ENCODE assay signal across 8 mouse cellular contexts in the genomic region with DNA sequence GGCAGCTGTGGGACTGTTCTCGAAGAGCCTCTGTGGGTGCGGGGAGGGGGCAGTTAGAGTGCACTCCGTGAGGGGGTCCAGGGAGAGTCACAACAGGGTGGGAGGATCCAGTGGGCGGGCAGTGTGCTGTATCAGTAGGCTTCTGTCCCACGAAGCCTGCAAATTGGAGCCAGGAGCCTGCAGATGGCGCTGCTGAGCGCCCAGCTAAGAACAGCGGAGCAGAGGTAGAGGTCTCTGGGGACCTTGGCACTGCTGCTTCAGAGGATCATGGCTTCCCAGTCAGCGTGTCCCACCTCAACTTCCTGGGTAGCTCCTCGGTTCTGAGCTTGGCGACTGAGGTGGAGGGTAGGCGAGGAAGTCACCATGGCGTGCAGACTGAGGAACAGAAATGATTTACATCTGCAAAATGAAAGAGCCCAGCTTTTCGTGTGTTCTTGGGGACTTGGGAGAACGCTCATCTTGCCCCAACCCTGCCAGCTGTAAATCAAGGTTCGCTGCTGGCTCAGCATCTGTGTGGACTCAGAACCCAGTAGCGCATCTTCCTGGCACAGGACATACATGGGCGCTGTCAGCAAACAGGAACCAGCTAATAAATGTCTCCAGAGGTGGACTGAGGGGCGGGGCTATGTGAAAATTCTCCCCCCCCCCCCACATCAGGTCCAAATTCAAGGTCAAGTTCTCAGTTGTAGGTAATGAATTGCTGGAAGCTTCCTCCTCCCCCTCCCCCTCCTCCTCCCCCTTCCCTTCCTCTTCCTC. TPM values are rescaled to one million over a fixed set of nuclear protein-coding genes. Genes with fewer than 3 reads are reported as not detected.
DNase-seq lines count a peak whose midpoint lies in the region; ATAC-seq and TF ChIP-seq lines count a peak whose summit lies in the region.

No protein-coding gene starts in this region.

- no peaks in the 10 kb centered on the region for H3K4me1 ChIP-seq in lung, adult 2 months (ENCODE audit: control insufficient read depth, insufficient read depth, low read length)
- H3K4me1 ChIP-seq in cortical plate, adult 2 months (ENCODE audit: control insufficient read depth, insufficient read depth, low read length) = no peaks in the 10 kb centered on the region
- no peaks in the 10 kb centered on the region for H3K4me1 ChIP-seq in hindbrain, embryonic 15.5 days (replicated peaks)
- peaks cover 24% of the 10 kb centered on the region for H3K4me1 ChIP-seq in liver, embryonic 13.5 days (replicated peaks)

- H3K9me3 ChIP-seq in hindbrain, embryonic 15.5 days = no peaks in the 10 kb centered on the region
- H3K9me3 ChIP-seq in liver, embryonic 13.5 days (replicated peaks) = no peaks in the 10 kb centered on the region

- WGBS in lung, adult 2 months = 18% methylated on average over 19 of the region's 19 CpGs
- 22% methylated on average over 19 of the region's 19 CpGs for WGBS in hindbrain, embryonic 15.5 days
- 19% methylated on average over 19 of the region's 19 CpGs for WGBS in liver, embryonic 13.5 days (ENCODE audit: insufficient replicate concordance)

- peak; percentile 33; the same call in 1 of the 2 replicates for TF ChIP-seq CTCF in lung, adult 2 months (IDR thresholded peaks at IDR 0.05; ENCODE audit: insufficient read depth, low read length)
- 0 out of 2 replicates have a peak, but pooled peaks have one; percentile 12 for TF ChIP-seq CTCF in cortical plate, adult 2 months (IDR thresholded peaks at IDR 0.05; ENCODE audit: extremely low read depth, insufficient read depth, low read length)

- ATAC-seq in hindbrain, embryonic 15.5 days (ENCODE audit: low FRiP score, low read depth) = peak; percentile 30; the same call in 1 of the 2 replicates
- ATAC-seq in liver, embryonic 13.5 days (ENCODE audit: low read depth) = peak; percentile 85
- ATAC-seq in neutrophil, adult 5-6 weeks (ENCODE audit: extremely low read depth, insufficient number of reproducible peaks, low FRiP score, poor library complexity, severe bottlenecking) = peak; percentile 51; the same call in 1 of the 2 replicates
- no peak for ATAC-seq in frontal cortex, adult (ENCODE audit: low TSS enrichment)

- peaks cover 4% of the 10 kb centered on the region; the same call in 1 of the 2 replicates for H3K27me3 ChIP-seq in hindbrain, embryonic 15.5 days
- H3K27me3 ChIP-seq in liver, embryonic 13.5 days = peaks cover 33% of the 10 kb centered on the region

- no peaks in the 10 kb centered on the region for H3K36me3 ChIP-seq in hindbrain, embryonic 15.5 days
- H3K36me3 ChIP-seq in liver, embryonic 13.5 days = no peaks in the 10 kb centered on the region

- H3K4me2 ChIP-seq in hindbrain, embryonic 15.5 days = 0 out of 2 replicates have a peak overlapping the region, but pooled peaks have one; percentile 5
- H3K4me2 ChIP-seq in liver, embryonic 13.5 days = peak overlapping the region; percentile 69

- H3K4me3 ChIP-seq in lung, adult 2 months (replicated peaks; ENCODE audit: extremely low read depth, low read depth, low read length) = no peak overlapping the region
- H3K4me3 ChIP-seq in cortical plate, adult 2 months (ENCODE audit: insufficient read depth, low read length) = no peak overlapping the region
- H3K4me3 ChIP-seq in hindbrain, embryonic 15.5 days = no peak overlapping the region
- H3K4me3 ChIP-seq in liver, embryonic 13.5 days (replicated peaks) = peak overlapping the region; percentile 49

- DNase-seq in lung, adult 2 months = no peak
- DNase-seq in lung, postnatal 25 days (ENCODE audit: low spot score) = no peak
- DNase-seq in liver, embryonic 13.5 days = peak; percentile 72
- DNase-seq in gastrocnemius, adult 18-20 months (ENCODE audit: low spot score) = no peak

- H3K27ac ChIP-seq in cortical plate, adult 2 months (ENCODE audit: insufficient read depth, low read length) = no peak overlapping the region
- no peak overlapping the region for H3K27ac ChIP-seq in hindbrain, embryonic 15.5 days (replicated peaks)
- H3K27ac ChIP-seq in liver, embryonic 13.5 days = peak overlapping the region; percentile 23; the same call in 1 of the 2 replicates

- no peak overlapping the region for H3K9ac ChIP-seq in hindbrain, embryonic 15.5 days
- H3K9ac ChIP-seq in liver, embryonic 13.5 days = peak overlapping the region; percentile 65

- no peak for TF ChIP-seq POLR2A in lung, adult 2 months (IDR thresholded peaks at IDR 0.05; ENCODE audit: borderline replicate concordance, extremely low read depth, low read depth, low read length)
- TF ChIP-seq POLR2A in cortical plate, adult 2 months (IDR thresholded peaks at IDR 0.05; ENCODE audit: extremely low read depth, insufficient read depth, low read length) = no peak

RNA-seq across cellular contexts. Expression of a gene that starts 32.5 kb away (rescaled TPM):
- polyA plus RNA-seq in lung, adult 2 months (2012; rRNA removed) = 25.7 and 43.4 TPM in 2 replicates
- polyA plus RNA-seq in cortical plate, adult 2 months (2012; rRNA removed) = 79.4 and 83.8 TPM in 2 replicates
- 57.2 and 62.7 TPM in 2 replicates for polyA plus RNA-seq in hindbrain, embryonic 15.5 days (2015; fragmentation: Nextera tagmentation; extraction: Ambion mirVana)
- 61.7 and 77.5 TPM in 2 replicates for polyA plus RNA-seq in liver, embryonic 13.5 days (2015; fragmentation: Nextera tagmentation; extraction: Ambion mirVana)
- total RNA-seq in neutrophil, adult 5-6 weeks (2017) = 473 and 479 TPM in 2 replicates
- total RNA-seq in gastrocnemius, adult 18-20 months (2021) = 10 to 100 TPM; 43.3 to 43.9 TPM

RNA-seq across cellular contexts. Expression of a gene that starts 39.8 kb away (rescaled TPM):
- polyA plus RNA-seq in lung, adult 2 months (2012; rRNA removed) = 533 and 883 TPM in 2 replicates
- polyA plus RNA-seq in cortical plate, adult 2 months (2012; rRNA removed) = 545 and 625 TPM in 2 replicates
- 465 and 471 TPM in 2 replicates for polyA plus RNA-seq in hindbrain, embryonic 15.5 days (2015; fragmentation: Nextera tagmentation; extraction: Ambion mirVana)
- polyA plus RNA-seq in liver, embryonic 13.5 days (2015; fragmentation: Nextera tagmentation; extraction: Ambion mirVana) = 232 and 286 TPM in 2 replicates
- total RNA-seq in neutrophil, adult 5-6 weeks (2017) = 622 and 656 TPM in 2 replicates
- total RNA-seq in gastrocnemius, adult 18-20 months (2021) = 100 to 1,000 TPM; 149 to 155 TPM

RNA-seq across cellular contexts. Expression of a gene that starts 48.4 kb away (rescaled TPM):
- polyA plus RNA-seq in lung, adult 2 months (2012; rRNA removed) = 125 and 169 TPM in 2 replicates
- polyA plus RNA-seq in cortical plate, adult 2 months (2012; rRNA removed) = 165 and 171 TPM in 2 replicates
- polyA plus RNA-seq in hindbrain, embryonic 15.5 days (2015; fragmentation: Nextera tagmentation; extraction: Ambion mirVana) = 209 and 217 TPM in 2 replicates
- polyA plus RNA-seq in liver, embryonic 13.5 days (2015; fragmentation: Nextera tagmentation; extraction: Ambion mirVana) = 83.1 and 92.7 TPM in 2 replicates
- total RNA-seq in neutrophil, adult 5-6 weeks (2017) = 292 TPM in 2 replicates
- total RNA-seq in gastrocnemius, adult 18-20 months (2021) = 10 to 100 TPM; 29.9 to 31.9 TPM
